Mouse (Mus musculus): Measurements from ENCODE around the gene Lrrc26.

Lrrc26 gene

DNA sequence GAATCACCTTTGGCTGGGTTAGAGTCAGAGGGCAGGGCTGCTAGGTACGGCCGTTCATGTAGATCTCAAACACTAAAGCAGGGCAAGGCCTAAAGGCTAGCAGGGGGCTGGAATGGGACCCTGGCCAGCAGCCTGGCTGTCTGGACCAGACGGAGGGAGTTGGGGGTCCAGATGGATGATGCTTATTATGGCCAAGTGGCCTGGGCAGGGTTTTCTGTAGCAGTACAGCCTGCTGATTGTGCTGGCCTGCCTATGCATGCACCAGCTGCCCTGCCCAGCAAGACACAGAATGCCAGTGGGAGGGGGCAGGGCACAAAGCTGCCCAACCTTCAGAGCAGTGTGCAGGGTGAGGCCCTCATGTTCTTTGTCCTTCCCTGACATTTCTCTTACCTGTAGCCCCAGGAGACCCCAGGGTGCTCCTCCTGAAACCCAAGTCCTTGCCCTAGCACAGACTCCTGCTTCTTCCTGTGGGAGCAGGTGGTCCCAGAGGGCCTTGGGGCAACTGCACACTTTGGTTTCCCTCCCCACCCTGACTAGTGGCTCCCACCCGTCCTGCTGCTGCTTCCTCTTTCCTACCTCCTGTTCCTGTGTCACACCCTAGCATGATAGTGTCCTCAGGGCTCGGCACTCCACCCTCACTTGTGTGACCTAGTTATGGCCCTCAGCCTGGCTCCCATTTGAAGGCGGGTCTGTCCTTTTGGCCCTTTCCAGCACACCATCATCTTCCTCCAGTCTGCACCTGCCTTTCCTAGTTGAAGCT is 23.6 kb upstream of the Lrrc26 start:
- DNase-seq (ENCODE audit: low read depth, low spot score), result no peak

DNA sequence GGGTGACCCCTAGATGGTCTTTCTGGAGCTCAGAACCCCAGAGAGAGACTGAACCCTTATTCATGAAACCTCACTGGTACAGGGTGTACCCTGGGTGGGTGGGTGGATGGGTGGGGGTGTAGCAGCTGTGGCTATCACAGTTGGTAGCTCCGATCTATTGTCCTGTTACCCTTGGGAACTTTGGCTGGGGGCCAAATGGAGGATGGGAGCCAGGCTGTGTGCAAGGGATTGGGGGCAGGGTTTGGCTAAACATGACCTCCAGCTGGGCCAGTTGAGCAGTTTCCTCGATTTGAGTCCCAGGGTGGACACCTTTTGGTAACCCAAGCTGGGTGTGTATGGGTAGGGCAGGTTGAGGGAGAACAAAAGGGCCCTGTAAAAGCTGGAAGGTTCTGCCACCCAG is 23.0 kb upstream of the Lrrc26 start:
- no peak for DNase-seq (ENCODE audit: low read depth, low spot score)

DNA sequence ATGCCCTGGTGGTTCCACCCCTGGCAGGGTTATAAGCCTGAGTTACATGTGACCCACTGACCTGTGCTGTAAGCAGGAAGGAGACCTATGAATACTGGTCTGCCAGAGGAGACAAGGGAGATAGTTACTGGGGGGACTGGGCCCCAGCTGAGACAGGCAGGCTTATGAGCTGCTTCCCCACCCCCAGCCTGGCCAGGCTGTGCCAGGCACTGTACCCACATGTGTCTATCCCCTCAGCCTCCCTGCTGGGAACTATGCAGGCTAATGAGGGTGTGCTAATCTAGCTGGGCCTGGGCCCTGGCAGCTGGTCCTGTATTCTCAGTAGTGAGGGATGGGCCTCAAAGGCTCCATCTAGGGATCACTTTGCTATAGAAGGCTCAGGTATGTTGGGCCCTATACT is 22.5 kb upstream of the Lrrc26 start:
- no peak for DNase-seq (ENCODE audit: low read depth, low spot score)

DNA sequence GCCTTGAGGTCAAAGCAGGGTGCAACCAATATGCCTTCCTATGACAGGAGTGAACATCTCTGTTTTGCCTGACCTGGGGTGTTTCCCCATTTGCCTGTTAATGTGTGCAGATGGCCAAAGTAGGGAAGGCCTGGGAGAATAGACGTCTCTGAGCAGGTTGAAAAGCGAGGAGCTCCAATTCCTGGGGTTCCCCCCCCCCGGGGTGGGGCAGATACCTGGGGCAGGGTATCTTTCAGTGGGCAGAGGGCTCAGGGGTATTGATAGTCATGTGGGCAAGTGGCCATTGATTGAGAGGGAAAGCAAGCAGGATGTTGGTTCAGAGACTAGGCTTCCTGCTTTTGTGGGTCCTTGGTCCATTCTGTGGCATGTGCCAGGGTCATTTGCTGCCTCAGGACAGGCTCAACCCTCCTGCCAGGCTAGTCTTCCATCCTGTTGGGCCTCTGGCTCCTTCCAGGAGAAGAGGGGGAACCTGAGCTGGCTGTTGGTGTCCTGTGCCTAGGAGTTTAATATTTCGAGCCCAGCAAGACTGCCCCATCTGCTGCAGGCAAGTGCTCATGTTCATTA is 21.9 kb upstream of the Lrrc26 start:
- DNase-seq (ENCODE audit: low read depth, low spot score), result no peak

DNA sequence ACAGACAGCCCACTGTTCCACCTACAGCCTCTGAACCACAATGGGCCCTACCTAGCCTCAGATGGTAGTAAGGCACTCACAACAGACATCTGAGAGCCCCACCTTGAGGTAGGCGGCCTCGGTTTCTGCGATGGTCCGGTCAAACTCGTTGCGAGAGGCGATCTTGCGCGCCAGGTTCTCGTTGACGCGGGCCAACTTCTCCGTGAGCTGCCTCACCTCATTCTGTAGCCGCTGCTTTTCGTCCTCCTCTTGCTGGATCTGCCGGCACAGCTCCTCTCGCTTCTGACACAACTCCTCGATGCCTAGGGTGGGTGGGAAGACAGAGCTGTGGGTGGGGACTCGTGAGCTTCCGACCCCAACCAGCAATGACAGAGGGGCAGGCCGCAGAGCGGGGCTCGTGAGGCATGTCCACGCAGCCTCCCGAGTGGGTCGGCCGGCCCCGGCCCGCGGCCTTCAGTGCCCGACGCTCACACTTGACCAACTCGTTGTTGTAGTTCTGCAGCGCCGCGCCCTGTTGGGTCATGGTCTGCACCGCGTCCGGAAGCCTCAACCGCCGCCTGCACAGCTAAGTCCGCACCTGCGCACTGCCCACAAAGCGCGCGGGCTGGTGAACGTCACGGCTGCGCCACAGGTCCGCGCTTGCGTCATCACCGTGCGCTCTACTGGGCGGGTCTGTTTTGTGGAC is 17.7 kb upstream of the Lrrc26 start, which contains the start of the genes Ssna1 and Anapc2:
TSS of gene Ssna1 (minus strand) at position 612 of the 685 bp plus-strand sequence.
TSS of gene Anapc2 (plus strand) at position 652 of the 685 bp plus-strand sequence.
- peak; percentile 91 for DNase-seq (ENCODE audit: low read depth, low spot score)

DNA sequence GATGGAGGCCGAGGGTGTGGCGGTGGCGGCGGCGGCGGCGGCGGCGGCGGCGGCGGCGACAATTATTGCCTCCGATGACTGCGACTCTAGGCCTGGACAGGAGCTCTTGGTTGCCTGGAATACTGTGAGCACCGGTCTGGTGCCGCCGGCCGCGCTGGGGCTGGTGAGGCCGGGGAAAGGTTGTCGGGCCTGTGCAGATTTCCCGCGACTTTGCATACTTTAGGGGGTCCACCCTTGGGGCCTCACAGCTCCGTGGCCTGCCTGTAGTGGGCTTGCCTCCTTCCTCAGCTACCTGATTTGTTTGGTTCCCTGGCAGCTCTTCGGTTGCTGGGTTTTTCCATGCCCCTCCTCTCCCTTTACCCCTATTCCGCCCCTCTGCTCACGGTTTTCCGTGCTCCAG is 17.2 kb upstream of the Lrrc26 start:
- no peak for DNase-seq (ENCODE audit: low read depth, low spot score)

DNA sequence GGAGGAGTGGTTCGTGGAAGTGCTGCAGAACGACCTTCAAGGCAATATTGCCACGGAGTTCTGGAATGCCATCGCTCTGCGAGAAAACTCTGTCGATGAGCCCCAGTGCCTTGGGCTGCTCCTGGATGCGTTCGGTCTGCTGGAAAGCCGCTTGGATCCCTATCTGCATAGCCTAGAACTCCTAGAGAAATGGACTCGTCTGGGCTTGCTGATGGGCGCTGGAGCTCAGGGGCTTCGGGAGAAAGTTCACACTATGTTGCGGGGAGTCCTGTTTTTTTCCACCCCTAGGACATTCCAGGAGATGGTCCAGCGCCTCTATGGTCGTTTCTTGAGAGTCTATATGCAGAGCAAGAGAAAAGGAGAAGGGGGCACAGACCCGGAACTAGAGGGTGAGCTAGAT is 16.7 kb upstream of the Lrrc26 start:
- no peak for DNase-seq (ENCODE audit: low read depth, low spot score)

DNA sequence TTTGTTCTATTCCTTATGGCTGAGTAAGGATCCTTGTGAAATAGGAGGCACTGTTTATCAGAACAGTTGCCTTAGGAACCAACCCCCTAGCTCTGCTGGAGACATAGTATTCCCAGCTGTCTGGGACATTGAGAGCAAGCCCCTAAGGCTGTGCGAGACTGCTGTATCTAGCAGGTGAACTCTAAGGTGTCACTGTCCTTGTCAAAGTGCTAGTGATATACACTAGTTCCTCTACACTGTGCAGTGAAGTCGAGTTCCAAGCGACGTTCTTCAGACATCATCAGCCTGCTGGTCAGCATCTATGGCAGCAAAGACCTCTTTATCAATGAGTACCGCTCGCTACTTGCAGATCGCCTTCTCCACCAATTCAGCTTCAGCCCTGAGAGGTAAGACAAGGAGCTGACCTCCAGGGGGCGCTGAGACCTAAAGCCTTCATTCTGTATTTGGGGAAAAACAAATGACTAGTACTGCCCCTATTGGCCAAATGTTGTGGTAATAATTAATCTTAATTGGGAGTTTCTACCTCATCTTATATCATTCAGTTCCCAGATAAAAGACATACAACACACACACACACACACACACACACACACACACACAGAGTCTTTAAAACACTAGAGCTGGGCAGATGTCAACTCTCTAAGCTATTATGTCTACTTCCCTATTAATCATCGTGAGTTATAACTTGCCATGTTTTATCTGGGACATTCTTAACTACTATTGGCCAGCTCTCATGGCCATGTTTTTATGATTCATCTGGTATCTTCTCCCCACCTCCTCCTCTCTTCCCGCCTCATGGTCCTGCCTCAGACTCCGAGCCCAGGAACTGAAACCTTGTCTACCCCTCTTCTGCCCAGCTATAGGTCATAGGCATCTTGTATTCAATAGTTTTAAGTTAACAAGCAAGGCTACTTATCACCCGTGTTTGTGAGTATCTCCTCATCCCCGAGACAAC is 10.5 kb upstream of the Lrrc26 start:
- DNase-seq (ENCODE audit: low read depth, low spot score), result peak; percentile 65

DNA sequence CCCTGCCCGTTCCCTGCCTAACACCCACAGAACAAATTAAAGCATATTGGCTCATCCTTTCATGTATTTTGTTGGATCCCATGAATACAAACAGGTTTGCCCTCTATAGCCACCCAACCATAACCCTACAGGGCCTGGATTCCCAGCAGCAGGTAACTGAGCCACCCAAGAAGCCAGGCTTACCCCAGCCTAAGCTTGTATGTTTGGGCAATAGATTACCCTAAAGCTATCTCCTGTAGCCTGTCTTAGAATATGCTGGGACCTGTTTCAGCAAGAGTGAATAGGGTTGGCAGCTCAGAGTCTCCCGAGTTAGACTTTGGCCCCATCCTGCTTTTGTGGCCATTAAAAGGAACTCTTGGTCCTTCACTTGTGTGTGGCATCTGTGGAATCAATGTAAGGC is 4.2 kb upstream of the Lrrc26 start:
- DNase-seq (ENCODE audit: low read depth, low spot score), result no peak

DNA sequence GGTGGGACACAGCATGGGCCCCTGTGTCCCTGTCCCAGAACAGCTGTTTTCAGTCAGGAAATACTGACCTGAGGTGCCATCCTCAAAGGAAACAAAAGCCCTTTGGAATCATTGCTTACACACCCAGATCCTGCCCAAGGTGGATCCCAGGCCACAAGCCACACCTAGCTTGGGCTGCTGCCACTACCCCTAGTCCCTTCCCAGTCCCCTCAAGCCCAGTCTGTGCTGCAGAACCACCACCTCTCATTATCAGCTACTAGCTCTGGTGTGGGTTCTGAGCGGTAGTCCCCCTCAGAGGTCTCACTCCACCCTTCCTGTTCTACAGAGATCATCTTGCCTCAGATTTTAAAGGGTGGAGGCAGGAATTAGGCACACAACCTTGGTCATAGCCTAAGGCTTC is 3.4 kb upstream of the Lrrc26 start:
- DNase-seq (ENCODE audit: low read depth, low spot score), result no peak

DNA sequence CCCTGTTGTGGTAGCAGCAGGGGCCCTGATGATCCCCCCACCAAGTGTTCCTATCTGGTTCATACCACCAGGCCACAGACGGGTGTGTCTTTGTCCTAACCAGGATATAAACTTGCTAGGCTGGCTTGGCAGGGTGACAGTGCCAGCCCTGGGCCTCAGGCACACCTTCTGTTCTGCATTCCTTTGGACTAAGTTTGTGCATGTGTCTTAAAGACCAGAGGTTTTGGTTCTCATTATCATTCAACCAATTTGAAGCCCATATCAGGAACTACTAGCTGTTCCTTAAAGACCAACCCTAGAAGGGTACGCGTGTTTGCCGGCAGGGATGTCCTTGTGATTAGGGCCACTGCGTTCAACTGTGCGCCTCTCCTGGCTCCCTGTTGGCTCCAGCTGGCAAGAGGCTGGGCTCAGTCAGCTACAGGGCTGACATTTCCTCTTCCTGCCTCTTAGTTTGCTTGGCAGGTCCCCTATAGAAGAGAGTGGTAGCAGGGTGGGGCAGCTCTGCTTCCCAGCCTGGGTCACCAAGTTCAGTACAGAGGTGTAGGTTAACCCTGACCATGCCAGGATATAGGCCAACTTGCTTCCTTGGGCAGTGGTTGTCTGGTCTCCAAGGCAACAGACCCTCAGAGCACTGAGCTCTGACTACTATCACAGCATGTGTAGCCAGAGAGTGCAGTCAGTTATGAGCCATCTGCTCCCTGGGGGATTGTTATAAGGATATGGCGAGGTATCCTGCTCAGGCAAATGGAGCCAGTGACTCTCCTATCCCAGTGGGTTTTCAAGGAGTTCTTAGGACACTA is 2.7 kb upstream of the Lrrc26 start:
- DNase-seq (ENCODE audit: low read depth, low spot score), result no peak

DNA sequence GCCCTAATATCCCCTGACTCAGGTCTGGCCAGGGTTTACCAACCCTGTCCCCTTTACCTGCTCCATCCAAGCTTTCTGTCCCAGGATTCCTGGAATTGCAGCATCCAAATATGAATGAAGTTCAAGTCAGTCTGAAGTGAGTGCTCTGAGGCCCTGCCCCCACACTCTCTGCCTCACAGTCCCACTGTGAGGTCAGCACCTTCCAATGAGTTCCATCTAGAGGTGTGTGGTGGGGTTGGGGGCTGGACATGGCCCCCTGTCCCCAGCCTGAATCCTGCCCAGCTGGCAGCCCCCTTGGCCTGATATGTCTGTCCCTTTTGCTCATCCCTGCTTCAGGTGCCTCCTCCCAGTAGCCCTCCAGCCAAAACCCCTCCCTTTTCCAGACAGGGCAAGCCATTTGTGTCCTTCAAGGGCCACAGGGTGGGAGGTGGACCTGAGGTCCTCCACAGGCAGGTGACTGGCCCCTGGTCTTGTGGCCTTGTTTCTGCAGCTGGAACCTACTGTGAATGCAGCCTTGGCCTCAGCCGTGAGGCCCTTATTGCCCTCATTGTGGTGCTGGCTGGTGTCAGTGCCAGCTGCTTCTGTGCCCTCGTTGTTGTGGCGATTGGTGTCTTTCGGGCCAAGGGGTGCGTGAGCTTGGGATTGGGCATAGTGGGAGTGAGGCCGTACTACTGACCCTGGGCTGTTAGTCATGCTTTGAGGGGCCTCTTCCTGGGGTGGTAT is 1.6 kb upstream of the Lrrc26 start, which contains the start of gene Tmem210:
TSS of gene Tmem210 (plus strand) at position 219 of the 723 bp plus-strand sequence.
- DNase-seq (ENCODE audit: low read depth, low spot score), result no peak

DNA sequence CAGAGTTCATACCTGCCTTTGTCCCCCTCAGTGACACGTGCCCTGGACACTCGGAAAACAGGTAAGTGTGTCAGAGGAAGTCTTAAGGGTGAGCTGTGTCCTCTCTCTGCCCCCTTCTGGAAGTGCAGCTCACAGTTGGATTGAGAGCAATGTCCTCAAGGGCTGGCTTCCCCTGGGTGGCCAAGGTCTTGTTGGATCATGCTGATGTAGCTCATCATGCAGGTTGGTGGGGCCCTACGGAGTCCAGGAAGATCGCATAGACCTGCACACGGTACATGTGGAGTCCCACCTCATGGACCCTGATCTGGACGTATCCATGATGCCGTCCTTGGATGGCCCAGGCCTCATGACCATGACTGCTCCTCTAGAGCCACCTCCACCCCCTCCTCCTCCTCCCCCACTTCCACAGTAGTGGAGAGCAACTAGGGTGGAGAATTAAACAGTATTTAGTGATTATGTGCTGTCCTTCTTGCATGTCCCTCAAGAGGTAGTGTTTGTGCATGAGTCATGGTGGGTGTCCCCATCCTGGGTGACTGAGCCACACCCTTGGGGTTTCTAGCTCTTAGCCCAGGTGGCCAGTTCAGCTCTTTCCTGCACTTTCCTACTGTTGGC is 875 bp upstream of the Lrrc26 start:
- DNase-seq (ENCODE audit: low read depth, low spot score), result no peak

DNA sequence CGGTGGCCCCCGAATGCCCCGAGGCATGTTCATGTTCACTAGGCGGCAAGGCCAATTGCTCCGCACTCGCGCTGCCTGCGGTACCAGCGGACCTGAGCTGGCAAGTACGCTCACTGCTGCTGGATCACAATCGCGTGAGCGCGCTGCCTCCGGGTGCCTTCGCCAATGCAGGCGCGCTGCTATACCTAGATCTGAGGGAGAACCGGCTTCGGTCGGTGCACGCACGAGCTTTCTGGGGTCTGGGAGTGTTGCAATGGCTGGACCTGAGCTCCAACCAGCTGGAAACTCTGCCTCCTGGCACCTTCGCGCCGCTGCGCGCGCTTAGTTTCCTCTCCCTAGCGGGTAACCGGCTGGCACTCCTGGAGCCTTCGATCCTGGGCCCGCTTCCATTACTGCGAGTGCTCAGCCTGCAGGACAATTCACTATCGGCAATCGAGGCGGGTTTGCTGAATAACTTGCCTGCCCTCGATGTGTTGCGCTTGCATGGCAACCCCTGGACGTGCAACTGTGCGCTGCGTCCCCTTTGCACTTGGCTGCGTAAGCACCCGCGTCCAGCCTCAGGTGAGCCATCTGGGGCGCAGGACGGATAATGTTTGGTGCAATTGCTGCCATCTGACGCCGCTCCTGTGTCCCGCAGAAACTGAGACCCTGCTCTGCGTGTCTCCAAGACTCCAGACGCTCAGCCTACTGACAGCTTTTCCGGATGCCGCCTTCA is 543 bp downstream of the Lrrc26 start:
- DNase-seq (ENCODE audit: low read depth, low spot score), result no peak

DNA sequence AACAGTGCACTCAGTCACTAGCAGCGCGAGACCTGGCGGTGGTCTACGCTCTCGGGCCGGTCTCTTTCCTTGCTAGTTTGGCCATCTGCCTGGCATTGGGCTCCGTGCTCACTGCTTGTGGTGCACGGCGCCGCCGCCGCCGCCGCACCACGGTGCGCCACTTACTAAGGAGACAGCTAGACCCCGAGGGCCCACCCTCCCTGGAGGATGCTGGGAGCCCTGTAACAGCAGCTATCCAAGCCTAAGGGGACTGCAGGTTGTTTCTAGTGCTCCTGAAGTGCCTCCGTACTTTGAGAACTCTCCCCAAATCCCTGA is 1.1 kb downstream of the Lrrc26 start:
- no peak for DNase-seq (ENCODE audit: low read depth, low spot score)

DNA sequence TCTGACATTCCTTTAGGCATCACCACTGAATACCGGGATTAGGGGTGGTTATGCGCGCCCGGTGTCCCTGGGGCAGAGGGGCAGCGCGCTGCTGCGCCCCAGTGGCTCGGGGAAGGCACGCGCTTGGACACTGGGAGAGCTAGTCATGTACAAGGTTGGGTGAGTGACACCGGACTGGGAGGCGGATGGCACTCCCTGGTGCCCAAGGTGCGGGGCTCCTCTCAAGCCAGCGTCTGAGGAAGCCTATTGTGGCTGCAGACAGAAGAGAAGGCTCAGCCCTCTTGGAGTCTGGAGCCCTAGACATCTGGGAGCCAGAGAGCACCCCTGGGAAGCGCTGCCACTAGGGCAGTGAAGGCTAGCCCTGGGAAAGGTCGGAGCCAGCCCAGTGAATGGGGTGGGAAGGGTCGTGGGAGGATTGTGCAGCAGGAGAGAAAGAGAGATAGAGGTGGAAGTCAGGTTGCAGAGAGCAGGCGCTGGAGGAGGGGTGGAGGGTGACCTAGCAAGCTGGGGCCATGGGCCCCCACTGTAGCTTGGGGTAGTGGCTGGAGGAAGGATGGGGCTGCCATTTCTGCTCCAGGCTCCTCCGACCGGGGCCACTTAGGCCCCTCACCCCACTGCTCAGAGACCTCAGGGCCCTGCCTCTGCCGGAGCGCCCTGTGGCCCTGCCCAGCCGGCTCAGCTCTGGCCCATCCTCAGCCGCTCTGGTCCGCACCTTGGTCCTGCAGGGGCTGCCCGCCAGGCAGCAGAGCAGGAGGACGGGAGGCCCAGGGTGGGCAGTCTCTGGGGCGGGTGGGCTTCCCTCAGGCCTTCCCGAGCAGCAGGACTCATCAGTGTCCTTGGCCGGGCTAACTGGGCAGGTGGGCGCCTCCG is 1.7 kb downstream of the Lrrc26 start:
- no peak for DNase-seq (ENCODE audit: low read depth, low spot score)

DNA sequence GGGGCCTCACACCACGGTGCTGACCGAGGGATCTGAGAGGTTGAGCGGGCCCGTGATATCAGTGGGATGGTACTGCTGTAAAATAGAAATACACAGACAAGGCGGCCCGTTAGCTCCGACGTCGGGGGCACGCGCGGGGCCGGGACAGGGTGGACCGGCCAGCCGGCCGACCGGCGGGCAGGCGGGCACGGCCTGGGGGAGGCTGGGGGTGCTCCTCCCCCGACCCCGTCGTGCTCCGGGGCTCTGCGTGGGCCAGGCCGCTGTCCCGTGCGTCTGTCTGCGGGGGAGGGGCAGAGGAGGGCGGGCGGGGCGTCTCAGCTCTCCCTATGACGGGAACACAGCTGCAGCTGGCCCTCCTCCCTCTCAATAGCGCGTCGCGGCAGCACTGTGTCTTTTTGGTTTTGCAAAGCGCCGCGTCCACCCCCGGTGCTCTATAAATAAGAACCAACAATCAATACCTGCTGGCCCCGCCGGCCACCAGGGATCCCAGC is 2.4 kb downstream of the Lrrc26 start:
- no peak for DNase-seq (ENCODE audit: low read depth, low spot score)

DNA sequence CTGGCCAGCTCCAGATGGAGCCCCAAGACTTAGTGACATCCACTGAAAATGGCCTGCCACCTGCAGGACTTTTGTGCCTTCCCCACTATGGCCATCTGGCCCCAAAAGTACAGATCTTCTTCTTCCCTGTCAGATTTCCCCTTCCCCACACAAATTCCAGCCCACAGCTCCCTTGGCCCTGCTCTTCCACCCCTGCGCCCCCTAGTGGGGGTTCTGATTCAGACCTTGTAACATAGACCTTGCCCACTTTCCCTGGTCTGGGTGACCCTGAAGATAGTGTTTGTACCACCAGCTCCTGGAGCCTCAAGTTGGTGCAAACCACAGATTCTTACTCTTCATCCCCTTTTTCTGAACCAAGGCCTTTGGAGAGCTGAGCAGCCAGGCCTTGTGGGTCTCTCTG is 3.1 kb downstream of the Lrrc26 start:
- peak; percentile 52 for DNase-seq (ENCODE audit: low read depth, low spot score)
